Mouse (Mus musculus): ENCODE results near the gene Rora.

Gene Rora

GRCm38 (mm10) chr9:69306734-69307528 is 653.3 kb downstream of the Rora start:
- no peak for DNase-seq (ENCODE audit: low spot score in 2 of 2)

DNA sequence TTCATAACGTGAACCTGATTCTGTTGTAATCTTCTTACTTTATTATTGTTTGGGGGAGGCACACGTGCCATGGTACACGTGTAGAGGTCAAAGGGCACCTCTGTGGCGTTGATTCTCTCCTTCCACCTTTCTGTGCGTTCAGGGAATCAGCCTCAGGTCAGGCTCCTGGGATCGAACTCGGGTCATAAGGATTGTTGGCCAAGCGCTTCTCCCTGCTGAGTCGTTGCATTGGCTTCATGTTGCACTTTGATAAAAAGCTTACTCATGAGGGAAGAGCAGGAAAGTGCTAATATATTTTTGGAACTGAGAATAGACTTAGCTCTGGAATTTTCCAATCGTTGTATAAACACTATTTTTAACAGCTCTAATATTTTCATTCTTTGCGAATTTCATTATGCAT is 654.4 kb downstream of the Rora start:
- no peak for DNase-seq (ENCODE audit: low spot score in 2 of 2)

GRCm38 (mm10) chr9:69310524-69310923 is 656.9 kb downstream of the Rora start:
- DNase-seq (ENCODE audit: low spot score in 2 of 2), result no peak

DNA sequence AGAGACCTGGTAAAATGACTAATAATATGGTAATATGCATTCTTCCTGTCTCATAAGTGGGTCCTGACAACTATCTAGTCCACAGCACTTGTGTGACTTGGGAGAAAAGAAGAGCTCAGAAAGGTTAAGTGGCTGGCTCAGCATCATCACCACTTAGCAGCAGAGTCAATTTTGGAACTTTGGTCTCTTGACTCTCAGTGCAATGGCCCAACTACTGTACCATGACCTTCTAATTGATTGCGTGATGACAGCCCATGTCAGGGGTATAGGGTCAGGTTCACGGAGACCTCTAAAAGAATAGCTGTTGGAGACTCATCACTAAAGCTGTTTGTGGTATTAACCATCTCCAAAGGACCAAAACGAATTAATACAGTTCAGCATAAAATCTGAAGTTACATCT is 659.7 kb downstream of the Rora start:
- no peak for DNase-seq (ENCODE audit: low spot score in 2 of 2)

- DNase-seq (ENCODE audit: low spot score in 2 of 2), result no peak
Measured at GRCm38 (mm10) chr9:69314451-69315210, 661.0 kb downstream of the Rora start.

GRCm38 (mm10) chr9:69317527-69318115 is 664.0 kb downstream of the Rora start:
- no peak for DNase-seq (ENCODE audit: low spot score in 2 of 2)

DNA sequence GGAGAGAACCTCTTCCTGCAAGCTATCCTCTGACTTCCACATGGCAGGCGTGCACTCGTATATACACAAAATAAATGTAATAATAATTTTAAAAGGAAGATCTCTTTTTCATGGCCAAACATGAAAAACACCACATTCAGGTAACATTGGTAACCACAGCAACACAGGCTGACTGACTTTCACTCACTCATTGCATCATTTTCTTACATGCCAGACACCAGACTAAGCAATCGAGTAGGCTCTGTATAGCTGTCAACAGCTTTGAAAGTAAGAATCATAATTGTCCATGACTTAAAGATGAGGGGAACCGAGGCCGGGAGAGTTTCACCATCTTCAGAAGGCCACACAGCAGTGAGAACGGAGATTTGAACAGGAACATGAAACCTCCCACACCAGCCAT is 665.8 kb downstream of the Rora start:
- DNase-seq (ENCODE audit: low spot score in 2 of 2), result no peak

DNA sequence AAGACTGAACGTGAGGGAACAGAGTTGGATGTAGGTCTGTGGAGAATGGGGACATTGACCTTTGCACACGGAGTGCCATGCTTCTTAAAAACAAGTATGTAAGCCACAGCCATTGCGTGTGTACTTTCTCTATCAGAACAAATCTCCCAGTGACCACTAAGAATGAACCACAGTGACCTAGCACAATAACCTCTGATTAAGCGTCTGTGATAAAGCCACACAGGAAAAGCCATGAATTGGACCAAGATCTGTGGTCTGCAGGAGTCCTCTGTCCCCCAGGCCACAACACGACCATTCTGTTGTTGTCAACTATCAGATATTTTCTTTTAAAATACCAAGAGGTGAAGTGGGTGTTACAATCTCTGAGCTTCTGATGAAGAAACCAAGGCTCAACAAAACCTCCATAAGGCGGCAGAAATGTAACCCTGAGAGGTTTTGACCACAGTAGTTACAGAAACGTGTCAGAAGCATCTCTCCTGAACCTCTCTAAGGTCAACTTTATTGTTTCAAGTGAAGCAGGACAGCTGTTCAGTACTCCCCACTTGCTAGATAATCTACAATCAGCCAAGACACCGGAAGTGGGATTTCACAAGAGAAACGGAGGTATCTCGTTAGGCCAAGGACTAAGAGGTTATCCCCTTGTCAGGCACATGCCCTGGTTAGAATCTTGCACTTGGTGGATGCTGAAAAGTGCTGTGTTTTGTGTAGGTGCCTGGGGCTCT is 666.5 kb downstream of the Rora start:
- no peak for DNase-seq (ENCODE audit: low spot score in 2 of 2)

DNA sequence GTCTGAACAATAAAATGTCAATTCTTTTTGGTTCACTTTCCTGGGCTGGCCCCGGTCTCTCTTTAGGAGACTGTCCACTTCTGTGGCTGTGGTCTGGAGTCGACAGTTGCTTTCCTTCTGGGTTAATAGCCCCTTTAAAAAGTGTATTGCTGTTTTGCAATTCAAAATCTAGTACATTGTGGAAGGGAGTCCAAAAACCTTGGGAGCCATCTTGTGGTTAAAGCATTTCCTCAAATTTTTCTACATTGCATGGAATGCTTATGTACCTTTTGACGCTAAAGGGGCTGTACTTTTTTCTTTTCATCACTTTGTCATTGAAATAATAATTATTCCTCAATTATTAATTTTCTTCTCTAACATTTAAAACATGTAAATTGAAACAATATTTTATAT is 667.0 kb downstream of the Rora start:
- DNase-seq (ENCODE audit: low spot score in 2 of 2), result no peak

DNA sequence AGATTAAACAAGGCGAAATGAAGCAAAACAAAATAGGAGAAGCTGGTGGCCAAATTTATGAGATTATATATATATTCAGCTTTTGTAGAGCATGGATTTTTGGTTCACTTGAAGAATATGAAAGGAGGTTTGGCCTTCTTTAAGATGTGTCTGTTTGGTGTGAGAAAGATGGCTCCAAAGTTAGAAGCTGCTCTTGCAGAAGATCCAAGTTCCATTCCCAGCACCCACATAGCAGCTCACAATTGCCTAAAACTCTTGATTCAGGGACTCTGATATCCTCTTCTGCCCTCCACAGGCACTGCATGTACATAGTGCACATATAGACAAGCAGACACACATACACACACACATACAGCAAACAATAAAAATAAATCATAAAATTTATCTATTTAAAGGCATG is 668.4 kb downstream of the Rora start:
- DNase-seq (ENCODE audit: low spot score in 2 of 2), result no peak

GRCm38 (mm10) chr9:69323831-69324230 is 670.2 kb downstream of the Rora start:
- DNase-seq (ENCODE audit: low spot score in 2 of 2), result no peak

GRCm38 (mm10) chr9:69327077-69327476 is 673.5 kb downstream of the Rora start:
- DNase-seq (ENCODE audit: low spot score in 2 of 2), result no peak

- DNase-seq (ENCODE audit: low spot score in 2 of 2), result no peak
Measured at GRCm38 (mm10) chr9:69327591-69327990, 674.0 kb downstream of the Rora start.

GRCm38 (mm10) chr9:69331790-69332189 is 678.2 kb downstream of the Rora start:
- no peak for DNase-seq (ENCODE audit: low spot score in 2 of 2)

- DNase-seq (ENCODE audit: low spot score in 2 of 2), result no peak
Measured at GRCm38 (mm10) chr9:69332802-69333568, 679.4 kb downstream of the Rora start.

GRCm38 (mm10) chr9:69333654-69334053 is 680.1 kb downstream of the Rora start:
- DNase-seq (ENCODE audit: low spot score in 2 of 2), result no peak

GRCm38 (mm10) chr9:69334106-69334505 is 680.5 kb downstream of the Rora start:
- DNase-seq (ENCODE audit: low spot score in 2 of 2), result peak in 1 of 2 experiments; percentile 24

DNA sequence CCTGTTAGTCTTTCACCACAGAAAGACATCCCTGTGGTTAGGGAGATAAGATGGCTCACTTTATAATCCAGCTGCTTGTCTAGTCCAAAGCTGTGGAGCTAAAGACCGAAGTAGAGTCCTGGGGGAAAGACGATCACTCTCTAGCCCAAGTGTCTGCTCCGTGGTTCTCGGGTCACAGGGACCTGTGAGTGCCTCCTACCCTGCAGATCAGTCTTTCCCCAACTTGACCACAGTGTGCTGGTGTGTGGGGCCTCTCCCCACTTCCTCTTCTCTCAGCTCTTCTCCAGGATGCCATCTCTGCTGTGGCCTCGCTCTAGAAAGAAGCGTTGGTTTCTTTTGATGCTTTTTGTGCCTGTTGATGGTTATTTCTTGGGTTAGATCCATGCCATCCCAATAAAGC is 682.5 kb downstream of the Rora start:
- DNase-seq (ENCODE audit: low spot score in 2 of 2), result no peak

DNA sequence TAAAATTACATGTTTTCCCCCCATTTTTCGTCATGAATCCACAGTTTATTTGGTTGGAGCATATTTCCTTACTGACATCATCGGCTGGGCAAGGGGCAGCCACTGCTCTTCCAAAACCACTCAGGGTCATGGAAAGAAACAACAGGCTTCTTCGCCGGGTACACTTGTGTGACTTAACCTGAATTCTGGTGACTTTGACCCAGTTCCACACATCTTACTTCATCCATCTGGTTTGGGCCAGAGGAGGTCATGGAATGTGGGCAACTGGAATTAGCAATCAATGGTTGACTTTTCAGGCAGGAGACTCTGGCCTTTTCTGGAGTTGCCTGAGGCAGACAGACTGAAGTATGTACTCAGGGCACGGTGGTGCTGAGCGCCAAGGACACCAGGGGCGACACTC is 685.6 kb downstream of the Rora start:
- no peak for DNase-seq (ENCODE audit: low spot score in 2 of 2)

DNA sequence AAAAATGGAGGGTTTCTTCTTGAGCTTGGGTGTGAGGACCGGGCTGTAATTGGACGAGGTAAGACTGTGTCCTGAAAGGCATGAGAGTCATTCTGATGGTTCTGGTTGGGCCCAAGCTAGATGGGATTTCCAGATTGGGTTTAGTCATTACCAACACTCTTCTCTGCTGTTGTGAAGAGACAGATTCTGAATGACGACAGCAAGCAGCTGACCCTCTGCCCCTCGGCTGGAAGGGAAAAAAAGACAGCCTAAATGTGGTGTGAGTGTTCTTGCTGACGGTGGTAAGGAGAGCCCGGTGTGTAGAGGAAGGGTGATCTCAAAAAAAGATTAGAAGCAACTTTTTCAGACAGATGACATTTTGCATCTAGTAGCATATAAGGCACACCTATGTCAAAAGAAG is 686.2 kb downstream of the Rora start:
- no peak for DNase-seq (ENCODE audit: low spot score in 2 of 2)

GRCm38 (mm10) chr9:69340421-69340820 is 686.8 kb downstream of the Rora start:
- no peak for DNase-seq (ENCODE audit: low spot score in 2 of 2)

All from heart, adult 9 months (tissue).